Mouse (Mus musculus): ENCODE measurements around the gene Cisd3. TPM values are rescaled to one million over a fixed set of nuclear protein-coding genes. Genes with fewer than 3 reads are reported as not detected.

The Cisd3 gene
- polyA plus RNA-seq, 2 experiments: 11.7 to 14.9 TPM

GRCm38 (mm10) chr11:97684063-97684680 lies 1.5 kb upstream of the Cisd3 start:
- 81% methylated on average over 6 of the region's 6 CpGs for WGBS
- Histone ChIP-seq H3K27me3 (ENCODE audit: control insufficient read depth, insufficient read depth, low read length) (no peaks in the 10 kb centered on the region), H3K36me3 (ENCODE audit: control insufficient read depth, insufficient read depth, low read length) (peaks cover 38% of the 10 kb centered on the region), H3K27ac (replicated peaks; ENCODE audit: low read depth, low read length) (no peak overlapping the region), H3K4me1 (ENCODE audit: control insufficient read depth, insufficient read depth, low read length) (peaks cover 4% of the 10 kb centered on the region; the same call in 1 of the 2 replicates), H3K4me3 (replicated peaks; ENCODE audit: low read length) (no peak overlapping the region), H3K9me3 (ENCODE audit: control insufficient read depth, low read length) (no peaks in the 10 kb centered on the region), H3K4me2 (replicated peaks; ENCODE audit: low read depth, low read length, severe bottlenecking) (no peak overlapping the region), H3K9ac (ENCODE audit: low read depth, low read length, severe bottlenecking) (no peak overlapping the region)
- DNase-seq (ENCODE audit: low spot score) (no peak), ATAC-seq (ENCODE audit: low FRiP score, low read depth) (no peak)
- TF ChIP-seq POLR2A (IDR thresholded peaks at IDR 0.05; ENCODE audit: borderline replicate concordance, extremely low read depth, insufficient read depth, insufficient read length): no peak

DNA sequence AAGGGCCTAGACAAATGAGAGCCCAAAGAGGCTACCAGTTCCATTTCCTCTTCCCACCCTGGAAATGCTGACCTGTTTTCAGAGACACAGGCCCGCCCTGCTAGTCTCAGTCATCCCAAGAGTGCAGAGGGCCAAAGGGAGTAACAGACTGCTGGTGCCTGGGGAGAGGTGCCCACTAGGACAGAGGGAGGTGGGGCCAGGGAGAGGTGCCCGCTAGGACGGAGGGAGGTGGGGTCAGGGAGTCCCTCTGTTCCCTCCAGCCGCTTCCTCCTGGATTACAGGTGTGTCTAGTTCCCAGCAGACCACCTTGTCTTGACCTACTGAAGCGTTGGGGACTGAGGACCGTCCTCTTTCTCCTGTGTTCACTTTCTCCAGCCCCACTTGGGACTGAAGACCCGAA lies 860 bp upstream of the Cisd3 start:
- Histone ChIP-seq H3K27me3 (ENCODE audit: control insufficient read depth, insufficient read depth, low read length) (no peaks in the 10 kb centered on the region), H3K4me2 (replicated peaks; ENCODE audit: low read depth, low read length, severe bottlenecking) (no peak overlapping the region), H3K9ac (ENCODE audit: low read depth, low read length, severe bottlenecking) (no peak overlapping the region), H3K9me3 (ENCODE audit: control insufficient read depth, low read length) (no peaks in the 10 kb centered on the region), H3K36me3 (ENCODE audit: control insufficient read depth, insufficient read depth, low read length) (peaks cover 37% of the 10 kb centered on the region), H3K4me1 (ENCODE audit: control insufficient read depth, insufficient read depth, low read length) (peaks cover 4% of the 10 kb centered on the region; the same call in 1 of the 2 replicates), H3K4me3 (replicated peaks; ENCODE audit: low read length) (no peak overlapping the region), H3K27ac (replicated peaks; ENCODE audit: low read depth, low read length) (no peak overlapping the region)
- no peak for DNase-seq (ENCODE audit: low spot score)
- no peak for ATAC-seq (ENCODE audit: low FRiP score, low read depth)
- no peak for TF ChIP-seq POLR2A (IDR thresholded peaks at IDR 0.05; ENCODE audit: borderline replicate concordance, extremely low read depth, insufficient read depth, insufficient read length)
- WGBS: 39% methylated on average over 7 of the region's 7 CpGs

GRCm38 (mm10) chr11:97686322-97686908 lies 789 bp downstream of the Cisd3 start:
- H3K4me1 ChIP-seq (ENCODE audit: control insufficient read depth, insufficient read depth, low read length): peaks cover 4% of the 10 kb centered on the region; the same call in 1 of the 2 replicates
- peak overlapping the region; percentile 72 for H3K4me2 ChIP-seq (replicated peaks; ENCODE audit: low read depth, low read length, severe bottlenecking)
- no peaks in the 10 kb centered on the region for H3K9me3 ChIP-seq (ENCODE audit: control insufficient read depth, low read length)
- no peak for DNase-seq (ENCODE audit: low spot score)
- no peak overlapping the region for H3K27ac ChIP-seq (replicated peaks; ENCODE audit: low read depth, low read length)
- 60% methylated on average over 11 of the region's 11 CpGs for WGBS
- peak overlapping the region; percentile 34 for H3K9ac ChIP-seq (ENCODE audit: low read depth, low read length, severe bottlenecking)
- peaks cover 37% of the 10 kb centered on the region for H3K36me3 ChIP-seq (ENCODE audit: control insufficient read depth, insufficient read depth, low read length)
- no peak for TF ChIP-seq POLR2A (IDR thresholded peaks at IDR 0.05; ENCODE audit: borderline replicate concordance, extremely low read depth, insufficient read depth, insufficient read length)
- no peaks in the 10 kb centered on the region for H3K27me3 ChIP-seq (ENCODE audit: control insufficient read depth, insufficient read depth, low read length)
- ATAC-seq (ENCODE audit: low FRiP score, low read depth): no peak
- peak overlapping the region; percentile 39 for H3K4me3 ChIP-seq (replicated peaks; ENCODE audit: low read length)

- 92% methylated on average over 3 of the region's 3 CpGs for WGBS
- Histone ChIP-seq H3K4me3 (replicated peaks; ENCODE audit: low read length) (no peak overlapping the region), H3K9me3 (ENCODE audit: control insufficient read depth, low read length) (no peaks in the 10 kb centered on the region), H3K36me3 (ENCODE audit: control insufficient read depth, insufficient read depth, low read length) (peaks cover 37% of the 10 kb centered on the region), H3K27ac (replicated peaks; ENCODE audit: low read depth, low read length) (no peak overlapping the region), H3K4me1 (ENCODE audit: control insufficient read depth, insufficient read depth, low read length) (peaks cover 4% of the 10 kb centered on the region; the same call in 1 of the 2 replicates), H3K9ac (ENCODE audit: low read depth, low read length, severe bottlenecking) (no peak overlapping the region), H3K4me2 (replicated peaks; ENCODE audit: low read depth, low read length, severe bottlenecking) (no peak overlapping the region), H3K27me3 (ENCODE audit: control insufficient read depth, insufficient read depth, low read length) (no peaks in the 10 kb centered on the region)
- ATAC-seq (ENCODE audit: low FRiP score, low read depth): no peak
- DNase-seq (ENCODE audit: low spot score): no peak
- no peak for TF ChIP-seq POLR2A (IDR thresholded peaks at IDR 0.05; ENCODE audit: borderline replicate concordance, extremely low read depth, insufficient read depth, insufficient read length)
These were observed 1.4 kb downstream of the Cisd3 start for GRCm38 (mm10) chr11:97687061-97687460.

- H3K9me3 ChIP-seq (ENCODE audit: control insufficient read depth, low read length): no peaks in the 10 kb centered on the region
- H3K36me3 ChIP-seq (ENCODE audit: control insufficient read depth, insufficient read depth, low read length): peaks cover 49% of the 10 kb centered on the region
- no peak overlapping the region for H3K4me2 ChIP-seq (replicated peaks; ENCODE audit: low read depth, low read length, severe bottlenecking)
- no peak for TF ChIP-seq POLR2A (IDR thresholded peaks at IDR 0.05; ENCODE audit: borderline replicate concordance, extremely low read depth, insufficient read depth, insufficient read length)
- no peaks in the 10 kb centered on the region for H3K27me3 ChIP-seq (ENCODE audit: control insufficient read depth, insufficient read depth, low read length)
- no peak overlapping the region for H3K27ac ChIP-seq (replicated peaks; ENCODE audit: low read depth, low read length)
- H3K9ac ChIP-seq (ENCODE audit: low read depth, low read length, severe bottlenecking): no peak overlapping the region
- no peak for ATAC-seq (ENCODE audit: low FRiP score, low read depth)
- DNase-seq (ENCODE audit: low spot score): peak; percentile 67
- H3K4me1 ChIP-seq (ENCODE audit: control insufficient read depth, insufficient read depth, low read length): peaks cover 15% of the 10 kb centered on the region
- 25% methylated on average over 10 of the region's 10 CpGs for WGBS
- no peak overlapping the region for H3K4me3 ChIP-seq (replicated peaks; ENCODE audit: low read length)
These were observed 4.2 kb downstream of the Cisd3 start for GRCm38 (mm10) chr11:97689861-97690260.
